ENCODE assay signal across 10 mouse cellular contexts in the genomic region with DNA sequence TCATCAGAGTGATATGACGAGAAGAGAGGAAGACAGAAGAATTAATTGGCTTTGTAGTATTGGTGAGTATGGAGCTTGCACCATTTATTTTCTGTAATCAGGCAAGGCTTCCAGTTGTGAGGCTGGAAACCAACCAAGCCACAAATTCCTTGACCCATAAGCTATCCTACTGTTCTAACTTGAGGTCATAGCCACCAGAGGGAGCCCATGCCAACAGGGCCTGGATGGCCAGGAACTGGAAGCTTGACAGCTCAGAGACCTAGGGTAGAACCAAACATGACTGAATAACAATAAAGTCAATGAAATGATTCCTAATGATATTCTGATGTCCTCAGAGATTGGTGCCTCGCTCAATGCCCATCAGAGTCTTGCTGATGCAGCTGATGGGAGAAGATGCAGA. TPM values are rescaled to one million over a fixed set of nuclear protein-coding genes. Genes with fewer than 3 reads are reported as not detected.
A peak's percentile ranks its signal among the peaks of the same experiment; 100 is the strongest.
DNase-seq lines count a peak whose midpoint lies in the region; ATAC-seq and TF ChIP-seq lines count a peak whose summit lies in the region.
"Had no signal": no experiment of that assay in that cellular context is flagged by ENCODE, and none has a peak within 500 bp of the region (broad histone marks: within the 10 kb centered on the region; RNA-seq: fewer than 3 reads in every experiment).

No protein-coding gene starts in this region.

- H3K4me2 ChIP-seq in kidney, embryonic 16.5 days (replicated peaks; ENCODE audit: low read depth, low read length): no peak overlapping the region
- H3K4me2 ChIP-seq: midbrain, embryonic 13.5 days had no signal

- H3K36me3 ChIP-seq in kidney, adult 2 months (ENCODE audit: control insufficient read depth, insufficient read depth, low read length): no peaks in the 10 kb centered on the region
- H3K36me3 ChIP-seq in kidney, embryonic 16.5 days (ENCODE audit: insufficient read depth, low read length): no peaks in the 10 kb centered on the region
- H3K36me3 ChIP-seq: hindbrain, embryonic 10.5 days; midbrain, embryonic 13.5 days had no signal

- TF ChIP-seq CTCF in kidney, adult 2 months (conservative IDR thresholded peaks at IDR 0.05; ENCODE audit: insufficient read depth, insufficient read length, low read depth, low read length): peak; percentile 39
- TF ChIP-seq CTCF in bone marrow macrophage, adult 2 months (IDR thresholded peaks at IDR 0.05; ENCODE audit: low read depth, low read length): peak; percentile 48; the same call in 1 of the 2 replicates

- H3K4me3 ChIP-seq in kidney, adult 2 months (ENCODE audit: insufficient read depth, low read depth, low read length): no peak overlapping the region
- no peak overlapping the region for H3K4me3 ChIP-seq in kidney, embryonic 16.5 days (ENCODE audit: low read length)
- H3K4me3 ChIP-seq in bone marrow macrophage, adult 2 months (ENCODE audit: insufficient read depth, low read length): no peak overlapping the region
- H3K4me3 ChIP-seq: hindbrain, embryonic 10.5 days; midbrain, embryonic 13.5 days had no signal

- no peaks in the 10 kb centered on the region for H3K27me3 ChIP-seq in kidney, adult 2 months (replicated peaks; ENCODE audit: control insufficient read depth, insufficient read depth, low read length)
- H3K27me3 ChIP-seq in kidney, embryonic 16.5 days (ENCODE audit: insufficient read depth, low read length): no peaks in the 10 kb centered on the region
- H3K27me3 ChIP-seq: midbrain, embryonic 13.5 days had no signal

- DNase-seq in kidney, adult 2 months: peak; percentile 17
- DNase-seq in retina, embryonic 14.5 days (ENCODE audit: low spot score): peak; percentile 6
- DNase-seq in retina, postnatal 1 day: no peak
- DNase-seq in thymus, postnatal 10 days (ENCODE audit: low spot score in 2 of 2): no peak
- DNase-seq in spleen, adult 12 weeks (ENCODE audit: low spot score): no peak

- H3K4me1 ChIP-seq in kidney, adult 2 months (ENCODE audit: control insufficient read depth, insufficient read depth, low read length): no peaks in the 10 kb centered on the region
- no peaks in the 10 kb centered on the region for H3K4me1 ChIP-seq in kidney, embryonic 16.5 days (ENCODE audit: insufficient read depth, low read length)
- peaks cover 16% of the 10 kb centered on the region for H3K4me1 ChIP-seq in bone marrow macrophage, adult 2 months (ENCODE audit: control insufficient read depth, insufficient read depth, low read length)
- H3K4me1 ChIP-seq: hindbrain, embryonic 10.5 days; midbrain, embryonic 13.5 days had no signal

- 73% methylated on average over 2 of the region's 2 CpGs for WGBS in kidney, adult 2 months
- 64% methylated on average over 2 of the region's 2 CpGs for WGBS in kidney, embryonic 16.5 days

- no peak for TF ChIP-seq POLR2A in kidney, adult 2 months (IDR thresholded peaks at IDR 0.05; ENCODE audit: low read depth, low read length)
- TF ChIP-seq POLR2A in bone marrow macrophage, adult 2 months (IDR thresholded peaks at IDR 0.05; ENCODE audit: borderline replicate concordance, low read depth, low read length): no peak

- ATAC-seq in kidney, embryonic 16.5 days (ENCODE audit: low FRiP score, low TSS enrichment): no peak
- peak; percentile 59 for ATAC-seq in monocyte, adult 5-6 weeks (replicated peaks; ENCODE audit: insufficient number of reproducible peaks, low FRiP score, low TSS enrichment, poor library complexity, severe bottlenecking)
- ATAC-seq: midbrain, embryonic 13.5 days had no signal

- no peak overlapping the region for H3K9ac ChIP-seq in kidney, embryonic 16.5 days (replicated peaks; ENCODE audit: low read length)
- H3K9ac ChIP-seq: midbrain, embryonic 13.5 days had no signal

- H3K9me3 ChIP-seq in kidney, embryonic 16.5 days (ENCODE audit: low read length): no peaks in the 10 kb centered on the region
- H3K9me3 ChIP-seq: hindbrain, embryonic 10.5 days; midbrain, embryonic 13.5 days had no signal

- no peak overlapping the region for H3K27ac ChIP-seq in kidney, adult 2 months (ENCODE audit: insufficient read depth, low read depth, low read length)
- H3K27ac ChIP-seq in kidney, embryonic 16.5 days (ENCODE audit: low read length): no peak overlapping the region
- no peak overlapping the region for H3K27ac ChIP-seq in bone marrow macrophage, adult 2 months (ENCODE audit: insufficient read depth, low read depth, low read length)
- H3K27ac ChIP-seq: hindbrain, embryonic 10.5 days; midbrain, embryonic 13.5 days had no signal

RNA-seq across cellular contexts. Expression of gene Nlrp1b, which starts 5.9 kb away (rescaled TPM):
- 0.22 and 0.23 TPM in 2 replicates for polyA plus RNA-seq in kidney, adult 2 months (2012; rRNA removed)
- not detected in 2 replicates for polyA plus RNA-seq in kidney, embryonic 16.5 days (2015; fragmentation: Nextera tagmentation; extraction: Ambion mirVana)
- polyA plus RNA-seq in bone marrow macrophage, adult 2 months (2012; ENCODE audit: insufficient read depth, insufficient read length, missing spikeins): 53.0 and 61.5 TPM in 2 replicates
- total RNA-seq in monocyte, adult 5-6 weeks (2017): 8.9 to 15.2 TPM (median 10.2 TPM) in 3 replicates
- polyA plus RNA-seq: hindbrain, embryonic 10.5 days had no signal

Comparison
In these comparisons a context has a peak if more than half of its experiments do, and no peak if none do; other contexts are left out.
1. DNase-seq: peak in kidney, adult 2 months (single experiment) and retina, embryonic 14.5 days (single experiment); none in retina, postnatal 1 day (single experiment), thymus, postnatal 10 days (0 of 2) and spleen, adult 12 weeks (single experiment).
2. RNA of gene Nlrp1b, which starts 5.9 kb away (polyA plus RNA-seq): 53.0 to 61.5 TPM in bone marrow macrophage, adult 2 months; 0.22 to 0.23 TPM in kidney, adult 2 months and not detected in kidney, embryonic 16.5 days; every median in the first group is over 10 times any median in the second.